8 mouse cellular contexts compared by ENCODE assay signal in genomic region chr5:109690537-109691201, GRCm38 (mm10). TPM values are rescaled to one million over a fixed set of nuclear protein-coding genes. Genes with fewer than 3 reads are reported as not detected.
A peak's percentile ranks its signal among the peaks of the same experiment; 100 is the strongest.
DNase-seq lines count a peak whose midpoint lies in the region; ATAC-seq and TF ChIP-seq lines count a peak whose summit lies in the region.
"Not testable (repeated sequence)": the region's sequence is repeated elsewhere in the genome, so short reads cannot be mapped to it uniquely, and the experiment has no call there.

Gene 5430403G16Rik (minus strand): TSS chr5:109691041.

- ATAC-seq in frontal cortex, adult (ENCODE audit: low TSS enrichment) = peak; percentile 100
- ATAC-seq in lung, postnatal 0 days = peak; percentile 97

- not testable (repeated sequence) for TF ChIP-seq EP300 in lung, postnatal 0 days (IDR thresholded peaks at IDR 0.05)

- not testable (repeated sequence) for H3K4me1 ChIP-seq in hindbrain, embryonic 10.5 days (replicated peaks); lung, postnatal 0 days (ENCODE audit: insufficient read depth, low read depth, low read length)

- H3K9ac ChIP-seq in lung, postnatal 0 days (replicated peaks; ENCODE audit: low read depth) = peak within 1 kb of the TSS; percentile 52; the same call in 1 of the 2 replicates

- H3K27me3 ChIP-seq in hindbrain, embryonic 10.5 days (ENCODE audit: insufficient read depth, poor library complexity, severe bottlenecking); lung, postnatal 0 days (replicated peaks; ENCODE audit: insufficient read depth, low read length): not testable (repeated sequence)

- peak; percentile 86 for DNase-seq in MEL-GATA-1-ER (ENCODE audit: extremely low read depth, low read depth)
- DNase-seq in cerebellum, adult 8-10 months = peak; percentile 68
- DNase-seq in hindbrain, embryonic 10.5 days (ENCODE audit: low spot score) = peak; percentile 83
- peak; percentile 89 for DNase-seq in layer of hippocampus, adult 9-11 months
- DNase-seq in lung, postnatal 0 days (ENCODE audit: low spot score) = peak; percentile 91
- DNase-seq in ovary, postnatal 14 days (ENCODE audit: low spot score) = peak; percentile 55
- DNase-seq in thymus, postnatal 14 days = peak; percentile 87

- under 1% methylated on average over 26 of the region's 26 CpGs for WGBS in hindbrain, embryonic 10.5 days
- under 1% methylated on average over 24 of the region's 26 CpGs for WGBS in lung, postnatal 0 days

- TF ChIP-seq CTCF in lung, postnatal 0 days (IDR thresholded peaks at IDR 0.05) = not testable (repeated sequence)

- H3K4me2 ChIP-seq in lung, postnatal 0 days (replicated peaks; ENCODE audit: low read depth, low read length) = peak within 1 kb of the TSS; percentile 63

- not testable (repeated sequence) for H3K9me3 ChIP-seq in hindbrain, embryonic 10.5 days; lung, postnatal 0 days (ENCODE audit: low read length)

- peak within 1 kb of the TSS; percentile 89 for H3K27ac ChIP-seq in hindbrain, embryonic 10.5 days
- H3K27ac ChIP-seq in lung, postnatal 0 days (ENCODE audit: low read length) = peak within 1 kb of the TSS; percentile 71

- H3K4me3 ChIP-seq in hindbrain, embryonic 10.5 days = peak within 1 kb of the TSS; percentile 67
- H3K4me3 ChIP-seq in lung, postnatal 0 days (ENCODE audit: low read depth, low read length) = peak within 1 kb of the TSS; percentile 48

- H3K36me3 ChIP-seq in hindbrain, embryonic 10.5 days; lung, postnatal 0 days (ENCODE audit: insufficient read depth, low read length): not testable (repeated sequence)

RNA-seq across cellular contexts. Expression of gene 5430403G16Rik, which starts in this region (rescaled TPM):
- 1.1 and 2.2 TPM in 2 replicates for polyA plus RNA-seq in hindbrain, embryonic 10.5 days (2016; fragmentation: Nextera tagmentation; extraction: Ambion mirVana)
- polyA plus RNA-seq in lung, postnatal 0 days (2015; fragmentation: Nextera tagmentation; extraction: Ambion mirVana) = 1.3 and 1.5 TPM in 2 replicates

Comparison
In these comparisons a context has a peak if more than half of its experiments do, and no peak if none do; other contexts are left out.
1. Peak in every context shown above with its lines: DNase-seq, ATAC-seq, H3K4me3 ChIP-seq and H3K27ac ChIP-seq.